Mouse (Mus musculus): ENCODE data around the gene Cd59b. TPM values are rescaled to one million over a fixed set of nuclear protein-coding genes. Genes with fewer than 3 reads are reported as not detected.
A peak's percentile ranks its signal among the peaks of the same experiment; 100 is the strongest.
"Not testable (repeated sequence)": the region's sequence is repeated elsewhere in the genome, so short reads cannot be mapped to it uniquely, and the experiment has no call there.

The Cd59b gene
- total RNA-seq, 2 experiments from 2014 or later, result 0.62 to 1.1 TPM

DNA sequence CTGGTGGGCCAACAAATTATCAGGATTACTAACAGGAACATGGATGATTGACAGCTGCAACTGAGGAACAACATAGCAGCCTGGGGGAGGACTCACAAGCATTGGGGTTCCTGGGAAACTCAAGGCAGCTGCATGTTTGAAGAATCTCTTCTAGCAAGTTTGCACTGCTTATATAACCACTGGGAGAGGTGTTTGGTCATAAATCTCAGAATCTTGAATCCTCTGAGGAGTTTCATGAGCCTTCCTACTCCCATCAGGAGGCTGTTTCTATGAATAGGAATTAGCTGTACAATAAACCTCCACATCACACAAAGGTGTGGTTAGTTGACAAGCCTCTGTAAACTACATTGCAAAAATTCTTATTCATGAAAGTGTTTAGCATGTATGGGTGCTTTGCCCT lies 7.0 kb upstream of the Cd59b start:
- ATAC-seq (replicated peaks; ENCODE audit: poor library complexity), result no peak

DNA sequence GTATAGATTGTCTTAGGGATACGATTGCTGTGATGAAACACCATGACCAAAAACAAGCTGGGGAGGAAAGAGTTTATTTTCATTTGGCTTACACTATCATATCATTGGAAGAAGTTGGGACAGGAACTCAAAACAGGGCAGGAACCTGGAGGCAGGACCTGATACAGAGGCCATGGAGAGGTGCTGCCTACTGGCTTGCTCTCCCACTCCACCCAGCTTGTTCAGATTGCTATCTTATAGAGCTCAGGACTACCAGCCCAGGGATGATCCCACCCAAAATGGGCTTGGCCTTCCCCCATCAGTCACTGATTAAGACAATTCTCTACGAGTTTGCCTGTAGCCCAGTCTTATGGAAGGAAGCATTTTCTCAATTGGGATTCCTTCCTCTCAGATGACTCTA lies 5.5 kb upstream of the Cd59b start:
- ATAC-seq (replicated peaks; ENCODE audit: poor library complexity), result no peak

DNA sequence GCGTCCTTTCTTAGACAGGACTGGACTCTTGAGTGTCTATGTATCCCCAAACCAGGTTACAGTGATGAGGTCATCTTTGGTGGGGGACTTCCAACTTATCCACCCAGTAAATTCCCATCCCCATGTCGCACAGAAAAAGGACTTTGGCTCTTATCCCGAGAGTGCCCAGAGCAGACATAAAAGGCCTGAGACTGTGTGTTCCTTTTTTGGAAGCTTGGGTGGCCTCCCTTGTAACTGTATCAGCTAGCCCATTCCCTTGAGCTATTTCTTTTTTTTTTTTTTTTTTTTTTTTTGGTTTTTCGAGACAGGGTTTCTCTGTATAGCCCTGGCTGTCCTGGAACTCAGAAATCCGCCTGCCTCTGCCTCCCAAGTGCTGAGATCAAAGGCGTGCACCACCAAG lies 4.1 kb upstream of the Cd59b start, which contains the start of gene Gm10912:
TSS of gene Gm10912 (plus strand) at position 301 of the 400 bp plus-strand sequence.
- not testable (repeated sequence) for ATAC-seq (replicated peaks; ENCODE audit: poor library complexity)

- ATAC-seq (replicated peaks; ENCODE audit: poor library complexity), result not testable (repeated sequence)
These were observed 1.2 kb upstream of the Cd59b start, which contains the start of gene Gm10799 for GRCm38 (mm10) chr2:104068450-104068849. Gene Gm10799 (minus strand): TSS chr2:104068550.

DNA sequence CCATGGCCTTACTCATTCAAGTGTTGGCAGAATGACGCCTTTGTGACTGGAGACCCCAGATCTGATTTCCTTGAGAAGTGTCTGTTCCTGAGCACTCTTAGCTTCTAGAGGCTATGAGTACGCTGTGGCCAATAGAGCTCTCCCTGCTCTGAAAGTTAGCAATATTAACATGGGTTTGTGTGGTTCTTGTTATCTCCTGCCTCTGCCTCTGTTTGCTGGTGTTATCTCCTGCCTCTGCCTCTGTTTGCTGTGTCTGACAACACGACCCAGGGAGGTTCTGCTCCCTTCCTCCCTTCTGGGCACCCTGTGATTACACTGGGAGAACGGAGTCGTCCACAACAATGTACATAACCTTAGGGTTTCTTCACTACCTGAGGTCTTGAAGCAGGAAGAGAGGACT lies 8.6 kb downstream of the Cd59b start:
- ATAC-seq (replicated peaks; ENCODE audit: poor library complexity), result peak; percentile 99

GRCm38 (mm10) chr2:104081436-104082050 lies 11.9 kb downstream of the Cd59b start:
- not testable (repeated sequence) for ATAC-seq (replicated peaks; ENCODE audit: poor library complexity)

GRCm38 (mm10) chr2:104082474-104082873 lies 12.8 kb downstream of the Cd59b start:
- ATAC-seq (replicated peaks; ENCODE audit: poor library complexity), result no peak

GRCm38 (mm10) chr2:104084027-104084426 lies 14.4 kb downstream of the Cd59b start:
- not testable (repeated sequence) for ATAC-seq (replicated peaks; ENCODE audit: poor library complexity)

DNA sequence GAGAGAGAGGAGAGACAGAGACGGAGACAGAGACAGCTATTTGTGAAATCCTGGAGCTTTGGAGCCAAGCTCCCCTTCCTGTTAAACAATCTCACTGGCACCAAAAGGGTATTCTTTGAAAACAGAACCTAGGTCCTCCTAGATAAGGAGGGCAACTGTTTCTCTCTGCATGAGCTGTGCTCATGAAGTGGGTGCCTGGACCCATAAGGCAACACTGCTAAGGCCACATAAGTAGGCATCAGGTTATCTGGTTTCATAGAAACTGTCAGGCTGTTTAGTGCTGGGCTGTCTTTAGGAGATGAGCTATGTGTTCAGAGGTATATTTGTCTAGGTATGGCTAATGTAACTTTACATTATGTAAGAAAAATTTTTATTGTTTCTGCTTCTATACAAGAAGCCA lies 17.9 kb downstream of the Cd59b start:
- peak; percentile 94 for ATAC-seq (replicated peaks; ENCODE audit: poor library complexity)

DNA sequence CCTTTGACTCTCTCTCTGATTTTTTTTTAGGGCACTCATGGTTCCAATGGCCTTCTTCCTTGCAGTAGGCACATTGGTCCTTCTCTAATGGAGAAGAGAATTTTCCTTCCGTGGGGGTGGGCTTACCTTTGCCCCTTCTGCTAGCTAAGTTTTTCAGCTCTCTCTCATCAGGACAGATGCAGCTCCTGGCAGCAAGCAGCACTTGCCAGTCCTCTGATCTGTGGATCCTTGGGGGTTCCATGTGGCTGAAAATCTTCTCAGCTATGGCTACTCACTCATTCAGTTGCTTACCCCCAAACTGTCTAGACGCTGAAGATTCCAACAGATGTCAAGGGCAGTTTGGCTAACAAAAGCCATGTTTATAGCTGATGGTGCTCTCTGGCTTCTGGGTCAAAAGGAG lies 23.7 kb downstream of the Cd59b start:
- ATAC-seq (replicated peaks; ENCODE audit: poor library complexity), result no peak

- ATAC-seq (replicated peaks; ENCODE audit: poor library complexity), result peak; percentile 79
These were observed 26.1 kb downstream of the Cd59b start, which contains the start of gene Cd59a for GRCm38 (mm10) chr2:104095741-104096213. Gene Cd59a (plus strand): TSS chr2:104095801.

GRCm38 (mm10) chr2:104096256-104096655 lies 26.6 kb downstream of the Cd59b start:
- ATAC-seq (replicated peaks; ENCODE audit: poor library complexity), result no peak

DNA sequence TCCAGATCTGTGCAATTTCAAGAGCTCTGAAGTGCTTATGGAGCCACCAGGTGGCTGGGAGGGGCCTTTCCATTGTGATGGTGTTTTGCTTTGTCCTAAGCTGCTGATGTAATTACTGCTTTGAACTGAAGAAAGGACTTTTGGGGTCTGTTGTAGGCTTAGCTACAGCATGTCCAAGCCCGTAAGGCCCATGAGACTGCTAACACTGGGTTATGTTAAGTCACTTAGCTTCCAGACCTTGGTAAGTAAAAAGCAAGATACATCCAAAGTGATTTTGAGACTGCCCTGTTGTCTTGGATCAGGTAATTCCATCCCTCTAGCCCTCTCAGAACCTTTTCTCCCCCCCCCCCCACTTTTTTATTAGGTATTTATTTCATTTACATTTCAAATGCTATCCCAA lies 27.1 kb downstream of the Cd59b start:
- not testable (repeated sequence) for ATAC-seq (replicated peaks; ENCODE audit: poor library complexity)

GRCm38 (mm10) chr2:104097396-104097795 lies 27.7 kb downstream of the Cd59b start:
- ATAC-seq (replicated peaks; ENCODE audit: poor library complexity), result not testable (repeated sequence)

- peak; percentile 88 for ATAC-seq (replicated peaks; ENCODE audit: poor library complexity)
These were observed 29.0 kb downstream of the Cd59b start for GRCm38 (mm10) chr2:104098529-104099230.

DNA sequence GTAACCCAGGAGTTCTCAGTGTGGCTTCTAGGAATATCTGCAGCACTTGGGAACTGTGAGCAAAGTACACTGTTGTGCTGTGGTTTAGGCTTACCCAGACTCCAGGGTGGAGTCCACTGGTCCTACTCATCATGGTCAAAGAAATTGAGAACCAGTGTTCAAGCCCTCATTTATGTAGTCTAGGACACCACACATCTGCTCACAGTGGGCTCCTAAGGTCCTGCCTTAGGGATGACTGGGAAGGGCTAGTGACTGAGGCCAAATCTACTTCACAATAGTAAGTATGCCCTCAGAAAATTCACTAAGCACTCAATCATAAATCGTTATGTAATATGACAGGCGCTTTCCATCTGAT lies 29.6 kb downstream of the Cd59b start:
- ATAC-seq (replicated peaks; ENCODE audit: poor library complexity), result no peak

DNA sequence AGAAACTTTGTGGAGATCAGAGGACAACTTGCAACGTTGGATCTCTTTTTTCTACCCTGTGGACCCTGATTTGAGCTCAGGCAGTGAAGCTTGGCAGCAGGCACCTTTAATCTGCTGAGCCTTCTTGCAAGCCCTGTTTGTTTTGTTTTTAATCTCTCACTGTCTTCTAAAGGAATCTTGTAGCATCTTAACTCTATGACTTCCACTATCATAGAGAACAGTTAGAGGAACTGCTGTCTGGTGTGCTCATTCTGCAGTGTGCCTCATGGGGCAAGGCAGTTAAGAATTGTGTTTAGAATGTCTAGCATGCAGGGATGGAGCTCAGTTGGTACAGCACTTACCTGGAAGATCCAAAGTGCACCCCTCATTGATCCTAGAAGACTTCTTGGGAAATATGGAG lies 30.3 kb downstream of the Cd59b start:
- 0 out of 2 replicates have a peak, but pooled peaks have one; percentile 9 for ATAC-seq (replicated peaks; ENCODE audit: poor library complexity)

- ATAC-seq (replicated peaks; ENCODE audit: poor library complexity), result no peak
These were observed 35.2 kb downstream of the Cd59b start for GRCm38 (mm10) chr2:104104800-104105199.

DNA sequence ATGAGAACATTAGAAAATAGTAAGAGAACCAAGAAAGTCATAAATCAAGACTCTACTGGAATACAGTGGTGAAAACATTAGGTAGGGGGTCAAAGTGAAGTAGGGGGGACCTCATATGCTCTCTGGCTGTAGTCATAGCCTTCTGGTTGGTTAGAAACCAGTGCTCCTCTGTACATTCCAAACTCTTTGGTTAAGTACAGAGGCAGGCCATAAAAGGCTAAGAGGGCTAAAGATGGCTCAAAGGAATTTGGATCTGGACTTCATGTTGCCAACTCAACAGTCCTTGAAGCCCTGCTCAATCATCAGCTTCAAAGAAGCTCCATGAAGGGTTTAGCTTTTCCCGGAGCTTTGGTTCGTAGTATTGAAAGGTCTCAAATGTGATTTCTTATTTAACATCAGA lies 39.4 kb downstream of the Cd59b start:
- ATAC-seq (replicated peaks; ENCODE audit: poor library complexity), result not testable (repeated sequence)

- no peak for ATAC-seq (replicated peaks; ENCODE audit: poor library complexity)
These were observed 39.9 kb downstream of the Cd59b start for GRCm38 (mm10) chr2:104109528-104109927.

- ATAC-seq (replicated peaks; ENCODE audit: poor library complexity), result no peak
These were observed 40.4 kb downstream of the Cd59b start for GRCm38 (mm10) chr2:104110031-104110430.

GRCm38 (mm10) chr2:104111170-104111797 lies 41.6 kb downstream of the Cd59b start:
- not testable (repeated sequence) for ATAC-seq (replicated peaks; ENCODE audit: poor library complexity)

Measured in megakaryocyte progenitor cell, adult 5-6 weeks (primary cell).